Mouse (Mus musculus) myocyte (in vitro differentiated cells): ENCODE data around the gene Efcab11. TPM values are rescaled to one million over a fixed set of nuclear protein-coding genes. Genes with fewer than 3 reads are reported as not detected.

Experiments used
- H3K27me3 ChIP-seq: one replicate; pipeline ENCODE4 v1.6.1; 2011; ENCODE audit not compliant: control insufficient read depth, insufficient read depth, insufficient read length
- H3K36me3 ChIP-seq: one replicate; pipeline ENCODE4 v1.6.1; 2011; ENCODE audit not compliant: control insufficient read depth, insufficient read depth
- H3K4me2 ChIP-seq: one replicate; pipeline ENCODE4 v1.6.1; 2011; ENCODE audit warnings: low read depth, control low read depth
- H3K4me3 ChIP-seq: one replicate; pipeline ENCODE4 v1.5.1; 2011; ENCODE audit warnings: mild to moderate bottlenecking, control low read depth, moderate library complexity
- H3K79me2 ChIP-seq: one replicate; pipeline ENCODE4 v1.6.1; 2011; ENCODE audit not compliant: control insufficient read depth, insufficient read depth
- H3ac ChIP-seq: one replicate; pipeline ENCODE4 v1.6.1; 2011; ENCODE audit not compliant: control insufficient read depth, insufficient read length
- CEBPB ChIP-seq: IDR thresholded peaks from 2 replicates; pipeline ENCODE4 v1.6.1; 2011; ENCODE audit warnings: mild to moderate bottlenecking, moderate library complexity; ENCODE audit not compliant: poor library complexity, insufficient read depth, severe bottlenecking
- E2F4 ChIP-seq: IDR thresholded peaks from one replicate; pipeline ENCODE4 v1.6.1; 2011; ENCODE audit warnings: mild to moderate bottlenecking, control low read depth, moderate library complexity; ENCODE audit not compliant: insufficient read depth
- MAX ChIP-seq: IDR thresholded peaks from one replicate; pipeline ENCODE4 v1.6.1; 2011; ENCODE audit warnings: low read depth, mild to moderate bottlenecking, control low read depth
- MYOD1 ChIP-seq, 3 experiments: IDR thresholded peaks; one replicate each; pipeline ENCODE4 v1.6.1; 2011; ENCODE audit warnings: control low read depth in 2 of 3, low read depth in 2 of 3, mild to moderate bottlenecking in 2 of 3, moderate library complexity in 1 of 3; ENCODE audit not compliant: insufficient read length in 2 of 3, control insufficient read depth in 1 of 3
- MYOG ChIP-seq, 3 experiments: IDR thresholded peaks; one replicate each; pipeline ENCODE4 v1.6.1; 2011; ENCODE audit warnings: control low read depth in 2 of 3, low read depth in 2 of 3, mild to moderate bottlenecking in 2 of 3; ENCODE audit not compliant: insufficient read length in 2 of 3, control insufficient read depth in 1 of 3, insufficient read depth in 1 of 3
- POLR2A ChIP-seq: IDR thresholded peaks from one replicate; pipeline ENCODE4 v1.6.1; 2011; ENCODE audit warnings: low read depth, mild to moderate bottlenecking, control low read depth, moderate library complexity; ENCODE audit not compliant: insufficient read length
- POLR2AphosphoS2 ChIP-seq: IDR thresholded peaks from one replicate; pipeline ENCODE4 v1.6.1; 2011; ENCODE audit warnings: low read depth, control low read depth; ENCODE audit not compliant: insufficient read length
- REST ChIP-seq: IDR thresholded peaks from one replicate; pipeline ENCODE4 v1.6.1; 2011; ENCODE audit warnings: mild to moderate bottlenecking, control low read depth, moderate library complexity; ENCODE audit not compliant: insufficient read depth, insufficient read length
- SRF ChIP-seq: IDR thresholded peaks from one replicate; pipeline ENCODE4 v1.6.1; 2011; ENCODE audit warnings: low read depth; ENCODE audit not compliant: control insufficient read depth, insufficient read length
- TCF12 ChIP-seq: IDR thresholded peaks from one replicate; pipeline ENCODE4 v1.6.1; 2011; ENCODE audit warnings: mild to moderate bottlenecking, control low read depth; ENCODE audit not compliant: poor library complexity, insufficient read depth, severe bottlenecking
- TCF3 ChIP-seq: IDR thresholded peaks from one replicate; pipeline ENCODE4 v1.6.1; 2011; ENCODE audit warnings: low read depth, control low read depth; ENCODE audit not compliant: insufficient read length
- USF1 ChIP-seq: IDR thresholded peaks from one replicate; pipeline ENCODE4 v1.6.1; 2011; ENCODE audit warnings: low read depth, mild to moderate bottlenecking, control low read depth, moderate library complexity
- polyA plus RNA-seq: library from polyadenylated mRNA; unstranded; fragments of >200 nt; fragmentation: generic; extraction: Trizol; gene quantifications from one replicate; pipeline ENCODE4 v1.2.1, GENCODE M21; 2012; ENCODE audit warnings: missing spikeins

Efcab11 gene
- polyA plus RNA-seq, 1 experiment, result 3.5 TPM

GRCm38 (mm10) chr12:99723791-99724190, 160.4 kb downstream of the Efcab11 start:
- Histone ChIP-seq H3K36me3 (no peaks in the 10 kb centered on the region), H3K4me2 (no peak overlapping the region), H3K4me3 (no peak overlapping the region), H3ac (no peak overlapping the region), H3K27me3 (no peaks in the 10 kb centered on the region), H3K79me2 (no peaks in the 10 kb centered on the region)
- no peak for TF ChIP-seq REST
- TF ChIP-seq SRF, result no peak
- TF ChIP-seq POLR2AphosphoS2, result no peak
- no peak for TF ChIP-seq CEBPB
- no peak for TF ChIP-seq TCF12
- no peak for TF ChIP-seq USF1
- TF ChIP-seq TCF3, result no peak
- no peak for TF ChIP-seq MYOG (IDR thresholded peaks at IDR 0.05; ENCODE audit: control insufficient read depth in 1 of 3, insufficient read depth in 1 of 3, insufficient read length in 2 of 3, low read depth in 2 of 3)
- no peak for TF ChIP-seq E2F4
- TF ChIP-seq POLR2A, result no peak
- no peak for TF ChIP-seq MAX
- no peak for TF ChIP-seq MYOD1 (IDR thresholded peaks at IDR 0.05; ENCODE audit: control insufficient read depth in 1 of 3, insufficient read length in 2 of 3, low read depth in 2 of 3)

- TF ChIP-seq POLR2AphosphoS2, result no peak
- no peak for TF ChIP-seq TCF3
- no peak for TF ChIP-seq REST
- TF ChIP-seq MAX, result no peak
- TF ChIP-seq MYOD1 (IDR thresholded peaks at IDR 0.05; ENCODE audit: control insufficient read depth in 1 of 3, insufficient read length in 2 of 3, low read depth in 2 of 3), result no peak
- TF ChIP-seq USF1, result no peak
- no peak for TF ChIP-seq TCF12
- TF ChIP-seq CEBPB, result no peak
- no peak for TF ChIP-seq E2F4
- TF ChIP-seq MYOG (IDR thresholded peaks at IDR 0.05; ENCODE audit: control insufficient read depth in 1 of 3, insufficient read depth in 1 of 3, insufficient read length in 2 of 3, low read depth in 2 of 3), result no peak
- Histone ChIP-seq H3K36me3 (no peaks in the 10 kb centered on the region), H3ac (no peak overlapping the region), H3K4me2 (no peak overlapping the region), H3K4me3 (no peak overlapping the region), H3K79me2 (no peaks in the 10 kb centered on the region), H3K27me3 (no peaks in the 10 kb centered on the region)
Measured at GRCm38 (mm10) chr12:99721318-99721717, 162.9 kb downstream of the Efcab11 start.

GRCm38 (mm10) chr12:99719777-99720176, 164.5 kb downstream of the Efcab11 start:
- H3K36me3 ChIP-seq, result no peaks in the 10 kb centered on the region
- H3K4me3 ChIP-seq, result no peak overlapping the region
- H3K4me2 ChIP-seq, result no peak overlapping the region
- no peaks in the 10 kb centered on the region for H3K27me3 ChIP-seq
- TF ChIP-seq MYOG (IDR thresholded peaks at IDR 0.05; ENCODE audit: control insufficient read depth in 1 of 3, insufficient read depth in 1 of 3, insufficient read length in 2 of 3, low read depth in 2 of 3) (no peak), POLR2AphosphoS2 (no peak), MYOD1 (IDR thresholded peaks at IDR 0.05; ENCODE audit: control insufficient read depth in 1 of 3, insufficient read length in 2 of 3, low read depth in 2 of 3) (no peak), CEBPB (no peak), MAX (no peak), TCF3 (no peak), REST (no peak), POLR2A (no peak), SRF (no peak), E2F4 (no peak), USF1 (no peak), TCF12 (no peak)
- H3ac ChIP-seq, result no peak overlapping the region
- no peaks in the 10 kb centered on the region for H3K79me2 ChIP-seq

GRCm38 (mm10) chr12:99718161-99718560, 166.1 kb downstream of the Efcab11 start:
- Histone ChIP-seq H3K4me3 (no peak overlapping the region), H3K27me3 (no peaks in the 10 kb centered on the region), H3ac (no peak overlapping the region), H3K4me2 (no peak overlapping the region), H3K79me2 (no peaks in the 10 kb centered on the region), H3K36me3 (no peaks in the 10 kb centered on the region)
- TF ChIP-seq USF1, result no peak

GRCm38 (mm10) chr12:99716038-99716610, 168.1 kb downstream of the Efcab11 start:
- Histone ChIP-seq H3K27me3 (no peaks in the 10 kb centered on the region), H3K36me3 (no peaks in the 10 kb centered on the region)

More at GRCm38 (mm10) chr12:99716038-99716610, 168.1 kb downstream of the Efcab11 start:
- H3K4me3 ChIP-seq, result no peak overlapping the region
- no peaks in the 10 kb centered on the region for H3K79me2 ChIP-seq
- TF ChIP-seq REST (no peak), POLR2A (no peak), MYOD1 (IDR thresholded peaks at IDR 0.05; ENCODE audit: control insufficient read depth in 1 of 3, insufficient read length in 2 of 3, low read depth in 2 of 3) (peak in 2 of 3 experiments; percentile 35 to 63), MYOG (IDR thresholded peaks at IDR 0.05; ENCODE audit: control insufficient read depth in 1 of 3, insufficient read depth in 1 of 3, insufficient read length in 2 of 3, low read depth in 2 of 3) (peak in 1 of 3 experiments; percentile 85), E2F4 (no peak)
- peak overlapping the region; percentile 26 for H3K4me2 ChIP-seq
- H3ac ChIP-seq, result no peak overlapping the region
